8 mouse cellular contexts compared by ENCODE assay signal in genomic region chr17:57335194-57335593, GRCm38 (mm10). TPM values are rescaled to one million over a fixed set of nuclear protein-coding genes. Genes with fewer than 3 reads are reported as not detected.
DNase-seq lines count a peak whose midpoint lies in the region; ATAC-seq lines count a peak whose summit lies in the region.
"Not testable (repeated sequence)": the region's sequence is repeated elsewhere in the genome, so short reads cannot be mapped to it uniquely, and the experiment has no call there.
"Had no signal": no experiment of that assay in that cellular context is flagged by ENCODE, and none has a peak within 500 bp of the region (broad histone marks: within the 10 kb centered on the region; RNA-seq: fewer than 3 reads in every experiment).

No protein-coding gene starts in this region.

- WGBS in embryonic facial prominence, embryonic 15.5 days = 66% methylated on average over 9 of the region's 9 CpGs
- 69% methylated on average over 9 of the region's 9 CpGs for WGBS in forebrain, embryonic 16.5 days
- WGBS in intestine, embryonic 15.5 days = 61% methylated on average over 9 of the region's 9 CpGs
- WGBS in liver, embryonic 12.5 days (ENCODE audit: insufficient replicate concordance) = 47% methylated on average over 9 of the region's 9 CpGs
- WGBS in macrophage (ENCODE audit: missing documents) = 27% methylated on average over 9 of the region's 9 CpGs
- 71% methylated on average over 9 of the region's 9 CpGs for WGBS in neural tube, embryonic 11.5 days

- H3K36me3 ChIP-seq in embryonic facial prominence, embryonic 15.5 days; forebrain, embryonic 16.5 days (ENCODE audit: control insufficient read depth, insufficient read depth); intestine, embryonic 15.5 days; liver, embryonic 12.5 days; macrophage (ENCODE audit: inconsistent target); neural tube, embryonic 11.5 days (ENCODE audit: control insufficient read depth, insufficient read depth, low read length): not testable (repeated sequence)

- not testable (repeated sequence) for H3K4me3 ChIP-seq in embryonic facial prominence, embryonic 15.5 days (replicated peaks); forebrain, embryonic 16.5 days (replicated peaks; ENCODE audit: low read length); intestine, embryonic 15.5 days (replicated peaks); liver, embryonic 12.5 days; macrophage (ENCODE audit: inconsistent target); neural tube, embryonic 11.5 days (ENCODE audit: low read depth, low read length)

- not testable (repeated sequence) for ATAC-seq in embryonic facial prominence, embryonic 15.5 days (ENCODE audit: insufficient number of reproducible peaks, low FRiP score, low TSS enrichment, low read depth); liver, embryonic 12.5 days
- ATAC-seq in forebrain, embryonic 16.5 days = peak; percentile 13
- peak; percentile 35 for ATAC-seq in intestine, embryonic 15.5 days
- 0 out of 2 replicates have a peak, but pooled peaks have one; percentile 8 for ATAC-seq in neural tube, embryonic 11.5 days (ENCODE audit: insufficient read depth, low FRiP score, low TSS enrichment)

- H3K4me1 ChIP-seq in embryonic facial prominence, embryonic 15.5 days; forebrain, embryonic 16.5 days (replicated peaks; ENCODE audit: control insufficient read depth, insufficient read depth, low read length); intestine, embryonic 15.5 days (replicated peaks); neural tube, embryonic 11.5 days (ENCODE audit: control insufficient read depth, insufficient read depth, low read length): not testable (repeated sequence)
- H3K4me1 ChIP-seq in liver, embryonic 12.5 days = peaks cover 15% of the 10 kb centered on the region; the same call in 1 of the 2 replicates

- not testable (repeated sequence) for H3K27ac ChIP-seq in embryonic facial prominence, embryonic 15.5 days (replicated peaks); forebrain, embryonic 16.5 days (ENCODE audit: low read length); intestine, embryonic 15.5 days; liver, embryonic 12.5 days; neural tube, embryonic 11.5 days (ENCODE audit: low read depth, low read length)
- H3K27ac ChIP-seq in macrophage = peak overlapping the region; percentile 96

- not testable (repeated sequence) for H3K9me3 ChIP-seq in embryonic facial prominence, embryonic 15.5 days (replicated peaks); forebrain, embryonic 16.5 days (ENCODE audit: control insufficient read depth, low read length); intestine, embryonic 15.5 days; liver, embryonic 12.5 days (replicated peaks); neural tube, embryonic 11.5 days (ENCODE audit: control insufficient read depth, low read length)

- peak; percentile 59 for DNase-seq in MEL-GATA-1-ER (ENCODE audit: extremely low read depth, low read depth)
- not testable (repeated sequence) for DNase-seq in neural tube, embryonic 11.5 days (ENCODE audit: low spot score)

- not testable (repeated sequence) for H3K79me2 ChIP-seq in macrophage (ENCODE audit: inconsistent target)

- H3K4me2 ChIP-seq in embryonic facial prominence, embryonic 15.5 days (replicated peaks) = peak overlapping the region; percentile 30; the same call in 1 of the 2 replicates
- not testable (repeated sequence) for H3K4me2 ChIP-seq in forebrain, embryonic 16.5 days (ENCODE audit: low read length); intestine, embryonic 15.5 days (replicated peaks); neural tube, embryonic 11.5 days (ENCODE audit: low read depth)
- H3K4me2 ChIP-seq in liver, embryonic 12.5 days = peak overlapping the region; percentile 20; the same call in 1 of the 2 replicates

- H3K27me3 ChIP-seq in embryonic facial prominence, embryonic 15.5 days; forebrain, embryonic 16.5 days (replicated peaks; ENCODE audit: control insufficient read depth, insufficient read depth, low read length); intestine, embryonic 15.5 days (replicated peaks); liver, embryonic 12.5 days (replicated peaks); neural tube, embryonic 11.5 days (ENCODE audit: control insufficient read depth, insufficient read depth, low read length): not testable (repeated sequence)

- not testable (repeated sequence) for H3K9ac ChIP-seq in embryonic facial prominence, embryonic 15.5 days; forebrain, embryonic 16.5 days (replicated peaks; ENCODE audit: low read depth, low read length); intestine, embryonic 15.5 days; liver, embryonic 12.5 days; neural tube, embryonic 11.5 days (ENCODE audit: low read length)

RNA-seq across cellular contexts. Expression of gene Adgre1, which starts 23.3 kb away (rescaled TPM):
- polyA plus RNA-seq in embryonic facial prominence, embryonic 15.5 days (2015; fragmentation: Nextera tagmentation; extraction: Ambion mirVana) = 8.4 and 10.1 TPM in 2 replicates
- polyA plus RNA-seq in forebrain, embryonic 16.5 days (2015; fragmentation: Nextera tagmentation; extraction: Ambion mirVana) = 3.0 and 3.6 TPM in 2 replicates
- 5.7 and 6.3 TPM in 2 replicates for polyA plus RNA-seq in intestine, embryonic 15.5 days (2015; fragmentation: Nextera tagmentation; extraction: Ambion mirVana)
- polyA plus RNA-seq in liver, embryonic 12.5 days (2016; fragmentation: Nextera tagmentation; extraction: Ambion mirVana) = 9.5 and 11.6 TPM in 2 replicates
- 1,000 to 10,000 TPM in 11 of 26 experiments, 100 to 1,000 TPM in 15; 242 to 2,479 (median 816) TPM for total RNA-seq in macrophage (2018; cell fraction: chromatin; rRNA removed)
- total RNA-seq in macrophage (2018; cell fraction: cytosol; rRNA removed) = 1,000 to 10,000 TPM in 13 of 26 experiments, 100 to 1,000 TPM in 13; 468 to 3,066 (median 983) TPM
- 1,000 to 10,000 TPM in 14 of 26 experiments, 100 to 1,000 TPM in 12; 625 to 4,563 (median 1,527) TPM for total RNA-seq in macrophage (2018; cell fraction: nucleus; rRNA removed)
- 496 to 766 TPM (median 742 TPM) in 3 replicates for polyA plus RNA-seq in macrophage (2018)
- 2.7 and 3.6 TPM in 2 replicates for polyA plus RNA-seq in neural tube, embryonic 11.5 days (2014; fragmentation: Nextera tagmentation; extraction: Ambion mirVana)
- total RNA-seq: megakaryocyte-erythroid progenitor cell, adult 5-6 weeks had no signal

RNA-seq across cellular contexts. Expression of gene Vav1, which starts 56.3 kb away (rescaled TPM):
- polyA plus RNA-seq in embryonic facial prominence, embryonic 15.5 days (2015; fragmentation: Nextera tagmentation; extraction: Ambion mirVana) = 4.3 and 4.4 TPM in 2 replicates
- polyA plus RNA-seq in forebrain, embryonic 16.5 days (2015; fragmentation: Nextera tagmentation; extraction: Ambion mirVana) = 1.1 and 1.3 TPM in 2 replicates
- 3.2 TPM in 2 replicates for polyA plus RNA-seq in intestine, embryonic 15.5 days (2015; fragmentation: Nextera tagmentation; extraction: Ambion mirVana)
- polyA plus RNA-seq in liver, embryonic 12.5 days (2016; fragmentation: Nextera tagmentation; extraction: Ambion mirVana) = 14.2 and 14.3 TPM in 2 replicates
- total RNA-seq in macrophage (2018; cell fraction: chromatin; rRNA removed) = 100 to 1,000 TPM; 144 to 640 (median 355) TPM
- 100 to 1,000 TPM in 25 of 26 experiments, 10 to 100 TPM in 1; 97.9 to 300 (median 165) TPM for total RNA-seq in macrophage (2018; cell fraction: cytosol; rRNA removed)
- 100 to 1,000 TPM; 118 to 364 (median 250) TPM for total RNA-seq in macrophage (2018; cell fraction: nucleus; rRNA removed)
- 91.4 to 144 TPM (median 106 TPM) in 3 replicates for polyA plus RNA-seq in macrophage (2018)
- 1.9 and 2.5 TPM in 2 replicates for polyA plus RNA-seq in neural tube, embryonic 11.5 days (2014; fragmentation: Nextera tagmentation; extraction: Ambion mirVana)

Comparison
In these comparisons a context has a peak if more than half of its experiments do, and no peak if none do; other contexts are left out.
1. RNA of gene Adgre1, which starts 23.3 kb away (polyA plus RNA-seq): 496 to 766 TPM in macrophage; 9.5 to 11.6 TPM in liver, embryonic 12.5 days, 8.4 to 10.1 TPM in embryonic facial prominence, embryonic 15.5 days, 5.7 to 6.3 TPM in intestine, embryonic 15.5 days, 3.0 to 3.6 TPM in forebrain, embryonic 16.5 days and 2.7 to 3.6 TPM in neural tube, embryonic 11.5 days; every median in the first group is over 10 times any median in the second.